Mouse (Mus musculus): Measurements from ENCODE around the gene Rpl10. TPM values are rescaled to one million over a fixed set of nuclear protein-coding genes. Genes with fewer than 3 reads are reported as not detected.

The Rpl10 gene
- 1,443 and 1,552 TPM in 2 replicates for polyA plus RNA-seq (2012; rRNA removed)

DNA sequence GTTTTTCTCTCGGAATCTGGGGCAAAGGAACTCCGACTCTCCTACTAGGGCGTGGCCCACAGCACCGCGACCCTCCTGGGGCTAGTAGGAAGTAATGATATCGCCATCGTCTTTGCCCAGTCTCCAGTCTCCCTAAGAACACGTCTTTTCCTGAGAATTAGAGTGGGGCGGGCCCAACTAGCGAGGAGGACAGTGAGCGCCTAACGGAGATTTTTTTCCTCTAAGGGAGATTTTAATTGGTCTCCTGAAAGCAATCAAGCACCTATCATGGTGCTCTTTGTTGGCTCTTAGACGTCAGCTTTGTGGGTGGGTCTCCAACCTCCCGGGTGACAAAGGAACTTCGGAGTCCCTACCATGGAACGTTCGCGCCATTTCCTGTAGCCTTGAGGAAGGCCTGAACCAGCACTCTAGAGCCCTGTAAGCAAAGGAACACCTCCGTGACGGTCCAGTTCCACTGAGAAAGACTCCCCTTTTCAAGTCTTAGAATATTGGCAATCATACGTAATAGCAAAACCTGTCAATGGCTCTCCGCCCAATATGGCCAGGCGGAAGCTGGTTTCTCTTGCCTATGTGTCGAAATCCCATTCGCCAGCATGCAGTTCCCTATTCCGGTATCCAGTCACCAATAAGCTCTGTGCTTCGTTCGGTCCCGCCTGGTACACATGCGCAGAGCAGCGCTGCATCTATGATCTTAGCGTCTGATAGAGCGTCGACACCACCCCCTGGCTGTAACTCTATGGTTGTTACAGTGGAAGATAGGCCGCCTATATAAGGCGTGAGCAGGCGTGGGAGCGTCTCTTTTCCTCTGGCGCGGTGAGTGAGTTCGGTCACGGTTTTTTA lies at the start of gene Rpl10:
Rpl10 (plus strand) TSS at position 751 of the 840 bp plus-strand sequence.
- peak; percentile 77 for TF ChIP-seq POLR2A (IDR thresholded peaks at IDR 0.05; ENCODE audit: control insufficient read depth, extremely low read depth, insufficient read depth, low read length, poor library complexity)
- TF ChIP-seq CTCF (IDR thresholded peaks at IDR 0.05; ENCODE audit: borderline replicate concordance, control insufficient read depth, extremely low read depth, insufficient read depth, low read length, poor library complexity) = no peak
- H3K36me3 ChIP-seq (ENCODE audit: control insufficient read depth, insufficient read depth, low read length) = peaks cover 4% of the 10 kb centered on the region
- H3K27me3 ChIP-seq (ENCODE audit: control insufficient read depth, insufficient read depth, low read length) = no peaks in the 10 kb centered on the region
- peaks cover 3% of the 10 kb centered on the region; the same call in 1 of the 2 replicates for H3K4me1 ChIP-seq (replicated peaks; ENCODE audit: control insufficient read depth, insufficient read depth, low read length)
- DNase-seq = peak; percentile 82
- H3K27ac ChIP-seq (ENCODE audit: control insufficient read depth, insufficient read depth, low read length) = peak within 1 kb of the TSS; percentile 88
- H3K4me3 ChIP-seq (ENCODE audit: control insufficient read depth, insufficient read depth, low read length) = peak within 1 kb of the TSS; percentile 80
- WGBS = 1% methylated on average over 42 of the region's 42 CpGs

DNA sequence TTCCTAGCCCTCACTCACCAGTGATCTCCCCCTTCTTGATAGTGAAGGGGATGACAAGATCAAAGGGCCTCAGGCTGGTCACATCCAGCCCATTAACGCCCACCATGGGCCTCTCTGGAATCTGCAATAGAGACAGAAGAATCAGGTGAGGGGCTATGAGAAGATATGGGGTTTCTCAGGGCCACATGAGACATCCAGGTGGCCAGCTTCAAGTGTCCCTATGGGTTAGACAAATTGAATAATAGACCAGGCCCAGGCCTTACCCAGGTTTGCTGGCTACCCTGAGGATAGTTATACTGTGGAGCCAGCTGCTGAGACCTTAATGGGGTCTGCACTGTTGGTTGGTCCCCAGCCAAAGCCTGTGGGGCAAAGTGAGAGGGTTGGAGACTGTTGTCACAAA lies 40.6 kb upstream of the Rpl10 start:
- Histone ChIP-seq H3K4me3 (ENCODE audit: control insufficient read depth, insufficient read depth, low read length) (no peak overlapping the region), H3K27me3 (ENCODE audit: control insufficient read depth, insufficient read depth, low read length) (no peaks in the 10 kb centered on the region), H3K36me3 (ENCODE audit: control insufficient read depth, insufficient read depth, low read length) (peaks cover 87% of the 10 kb centered on the region), H3K4me1 (replicated peaks; ENCODE audit: control insufficient read depth, insufficient read depth, low read length) (no peaks in the 10 kb centered on the region), H3K27ac (ENCODE audit: control insufficient read depth, insufficient read depth, low read length) (no peak overlapping the region)
- 100% methylated on average over 1 of the region's 1 CpGs for WGBS
- no peak for DNase-seq
- TF ChIP-seq POLR2A (IDR thresholded peaks at IDR 0.05; ENCODE audit: control insufficient read depth, extremely low read depth, insufficient read depth, low read length, poor library complexity) (no peak), CTCF (IDR thresholded peaks at IDR 0.05; ENCODE audit: borderline replicate concordance, control insufficient read depth, extremely low read depth, insufficient read depth, low read length, poor library complexity) (no peak)

DNA sequence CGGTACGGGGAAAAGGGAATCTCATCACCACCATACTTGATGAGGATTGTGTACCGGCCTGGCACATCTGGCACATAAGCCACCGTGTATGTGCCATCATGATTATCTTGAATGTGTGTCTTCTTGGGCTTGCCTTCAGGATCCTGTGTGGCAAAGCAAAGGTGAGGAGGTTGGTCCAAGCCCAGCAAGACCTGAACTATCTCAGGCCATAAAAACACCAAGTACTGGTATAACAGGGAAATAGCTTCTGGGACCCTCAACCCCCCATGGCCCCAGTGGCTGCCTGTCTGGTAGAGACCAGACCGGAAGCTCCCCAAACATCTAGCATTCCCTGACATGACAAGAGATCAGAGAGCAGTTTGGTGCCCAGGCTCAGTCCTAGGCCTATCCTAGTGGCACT lies 37.4 kb upstream of the Rpl10 start:
- WGBS = 92% methylated on average over 5 of the region's 5 CpGs
- Histone ChIP-seq H3K36me3 (ENCODE audit: control insufficient read depth, insufficient read depth, low read length) (peaks cover 85% of the 10 kb centered on the region), H3K4me3 (ENCODE audit: control insufficient read depth, insufficient read depth, low read length) (no peak overlapping the region), H3K27ac (ENCODE audit: control insufficient read depth, insufficient read depth, low read length) (no peak overlapping the region), H3K4me1 (replicated peaks; ENCODE audit: control insufficient read depth, insufficient read depth, low read length) (no peaks in the 10 kb centered on the region), H3K27me3 (ENCODE audit: control insufficient read depth, insufficient read depth, low read length) (no peaks in the 10 kb centered on the region)
- DNase-seq = no peak
- no peak for TF ChIP-seq CTCF (IDR thresholded peaks at IDR 0.05; ENCODE audit: borderline replicate concordance, control insufficient read depth, extremely low read depth, insufficient read depth, low read length, poor library complexity)
- no peak for TF ChIP-seq POLR2A (IDR thresholded peaks at IDR 0.05; ENCODE audit: control insufficient read depth, extremely low read depth, insufficient read depth, low read length, poor library complexity)

DNA sequence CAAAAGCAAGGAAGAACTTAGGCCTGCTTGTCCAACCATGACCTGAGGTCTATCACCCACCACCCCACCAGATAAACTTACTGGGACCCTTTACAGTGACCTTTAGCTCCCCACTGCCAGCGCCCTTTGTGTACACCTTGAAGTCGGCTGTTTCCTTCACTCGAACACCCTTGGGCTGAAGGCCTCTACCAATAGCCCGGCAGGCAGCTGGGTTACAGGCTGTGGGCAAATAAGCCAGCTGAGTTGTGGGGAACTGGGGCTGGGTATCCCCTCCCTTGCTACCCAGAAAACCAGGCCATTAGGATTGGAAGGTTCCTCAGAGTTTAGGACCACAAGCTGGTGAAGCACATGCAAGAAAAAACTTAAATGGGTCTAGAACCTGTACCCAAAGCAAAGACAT lies 30.3 kb upstream of the Rpl10 start:
- TF ChIP-seq POLR2A (IDR thresholded peaks at IDR 0.05; ENCODE audit: control insufficient read depth, extremely low read depth, insufficient read depth, low read length, poor library complexity) (no peak), CTCF (IDR thresholded peaks at IDR 0.05; ENCODE audit: borderline replicate concordance, control insufficient read depth, extremely low read depth, insufficient read depth, low read length, poor library complexity) (no peak)
- WGBS = 96% methylated on average over 4 of the region's 4 CpGs
- Histone ChIP-seq H3K36me3 (ENCODE audit: control insufficient read depth, insufficient read depth, low read length) (peaks cover 71% of the 10 kb centered on the region), H3K27ac (ENCODE audit: control insufficient read depth, insufficient read depth, low read length) (no peak overlapping the region), H3K4me3 (ENCODE audit: control insufficient read depth, insufficient read depth, low read length) (no peak overlapping the region), H3K4me1 (replicated peaks; ENCODE audit: control insufficient read depth, insufficient read depth, low read length) (peaks cover 13% of the 10 kb centered on the region), H3K27me3 (ENCODE audit: control insufficient read depth, insufficient read depth, low read length) (no peaks in the 10 kb centered on the region)
- DNase-seq = no peak

DNA sequence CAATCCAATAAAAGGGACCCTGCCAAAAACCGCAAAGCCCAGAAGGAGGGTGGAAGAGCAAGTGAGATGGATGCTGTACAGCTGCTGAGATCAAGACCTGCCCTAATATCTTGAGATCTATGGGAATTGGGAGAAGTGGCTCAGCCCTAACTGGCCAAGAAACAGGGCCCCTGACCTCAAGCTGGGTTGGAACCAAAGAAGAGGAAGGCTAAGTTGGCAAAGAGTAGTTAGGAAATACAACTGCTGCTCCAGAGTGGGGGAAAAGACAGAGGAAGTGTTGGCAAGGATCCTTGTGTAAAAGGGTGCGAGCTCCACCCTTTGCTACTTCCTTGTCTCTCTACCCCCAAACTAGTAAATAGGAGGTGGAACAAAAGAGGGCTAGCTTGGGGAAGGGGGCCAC lies 27.2 kb upstream of the Rpl10 start:
- 20% methylated on average over 2 of the region's 2 CpGs for WGBS
- TF ChIP-seq POLR2A (IDR thresholded peaks at IDR 0.05; ENCODE audit: control insufficient read depth, extremely low read depth, insufficient read depth, low read length, poor library complexity) = no peak
- no peak for TF ChIP-seq CTCF (IDR thresholded peaks at IDR 0.05; ENCODE audit: borderline replicate concordance, control insufficient read depth, extremely low read depth, insufficient read depth, low read length, poor library complexity)
- Histone ChIP-seq H3K36me3 (ENCODE audit: control insufficient read depth, insufficient read depth, low read length) (peaks cover 46% of the 10 kb centered on the region), H3K27ac (ENCODE audit: control insufficient read depth, insufficient read depth, low read length) (peak overlapping the region; percentile 95), H3K4me1 (replicated peaks; ENCODE audit: control insufficient read depth, insufficient read depth, low read length) (peaks cover 17% of the 10 kb centered on the region), H3K27me3 (ENCODE audit: control insufficient read depth, insufficient read depth, low read length) (no peaks in the 10 kb centered on the region), H3K4me3 (ENCODE audit: control insufficient read depth, insufficient read depth, low read length) (peak overlapping the region; percentile 1; the same call in 1 of the 2 replicates)
- DNase-seq = no peak

DNA sequence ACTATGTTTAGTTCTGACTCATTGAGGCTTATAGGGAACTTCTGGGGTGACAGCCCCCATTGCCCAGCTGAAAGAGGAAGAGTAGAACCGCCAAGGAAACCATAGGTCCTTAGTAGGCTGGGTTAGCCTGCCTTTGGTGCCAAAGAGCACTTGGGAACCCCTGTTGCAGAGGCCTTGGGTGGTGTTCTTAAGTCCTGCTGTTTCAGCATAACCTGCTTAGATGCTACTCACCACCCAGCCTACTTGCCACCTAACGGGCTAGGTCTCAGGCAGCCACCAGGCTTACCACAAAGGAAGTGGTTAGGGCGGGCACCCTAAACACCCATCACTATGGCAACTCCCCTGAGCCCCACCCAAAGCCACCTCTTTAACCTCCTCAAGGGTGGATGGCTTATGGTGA lies 26.8 kb upstream of the Rpl10 start:
- DNase-seq = peak; percentile 78
- H3K27ac ChIP-seq (ENCODE audit: control insufficient read depth, insufficient read depth, low read length) = peak overlapping the region; percentile 95
- no peak for TF ChIP-seq CTCF (IDR thresholded peaks at IDR 0.05; ENCODE audit: borderline replicate concordance, control insufficient read depth, extremely low read depth, insufficient read depth, low read length, poor library complexity)
- TF ChIP-seq POLR2A (IDR thresholded peaks at IDR 0.05; ENCODE audit: control insufficient read depth, extremely low read depth, insufficient read depth, low read length, poor library complexity) = no peak
- no peaks in the 10 kb centered on the region for H3K27me3 ChIP-seq (ENCODE audit: control insufficient read depth, insufficient read depth, low read length)
- peak overlapping the region; percentile 31 for H3K4me3 ChIP-seq (ENCODE audit: control insufficient read depth, insufficient read depth, low read length)
- H3K4me1 ChIP-seq (replicated peaks; ENCODE audit: control insufficient read depth, insufficient read depth, low read length) = peaks cover 18% of the 10 kb centered on the region
- 6% methylated on average over 3 of the region's 3 CpGs for WGBS
- peaks cover 42% of the 10 kb centered on the region for H3K36me3 ChIP-seq (ENCODE audit: control insufficient read depth, insufficient read depth, low read length)
